Mouse (Mus musculus): Measurements from ENCODE around the gene Slc6a13. TPM values are rescaled to one million over a fixed set of nuclear protein-coding genes. Genes with fewer than 3 reads are reported as not detected.

Slc6a13 gene
- 6.4 and 10.8 TPM in 2 replicates for polyA plus RNA-seq (2016; fragmentation: Nextera tagmentation; extraction: Ambion mirVana)

- no peaks in the 10 kb centered on the region for H3K9me3 ChIP-seq
- H3K27ac ChIP-seq (replicated peaks) = no peak within 1 kb of the TSS
- no peak within 1 kb of the TSS for H3K9ac ChIP-seq (replicated peaks)
- H3K27me3 ChIP-seq = peaks cover 9% of the 10 kb centered on the region
- 3% methylated on average over 11 of the region's 11 CpGs for WGBS
- no peak within 1 kb of the TSS for H3K4me3 ChIP-seq
- H3K4me2 ChIP-seq (replicated peaks) = 0 out of 2 replicates have a peak within 1 kb of the TSS, but pooled peaks have one; percentile 17
- peak; percentile 62; the same call in 1 of the 2 replicates for ATAC-seq (ENCODE audit: low FRiP score, low read depth)
- peaks cover 14% of the 10 kb centered on the region for H3K4me1 ChIP-seq
- no peaks in the 10 kb centered on the region for H3K36me3 ChIP-seq
Observed at GRCm38 (mm10) chr6:121299954-121300353, at the start of gene Slc6a13. TSS of gene Slc6a13 (plus strand) at chr6:121300227.

- no peak overlapping the region for H3K27ac ChIP-seq (replicated peaks)
- ATAC-seq (ENCODE audit: low FRiP score, low read depth) = no peak
- no peak overlapping the region for H3K9ac ChIP-seq (replicated peaks)
- H3K4me2 ChIP-seq (replicated peaks) = no peak overlapping the region
- no peaks in the 10 kb centered on the region for H3K4me1 ChIP-seq
- H3K4me3 ChIP-seq = no peak overlapping the region
- WGBS = 81% methylated on average over 1 of the region's 1 CpGs
- H3K9me3 ChIP-seq = no peaks in the 10 kb centered on the region
- H3K27me3 ChIP-seq = peaks cover 12% of the 10 kb centered on the region
- H3K36me3 ChIP-seq = no peaks in the 10 kb centered on the region
Observed at GRCm38 (mm10) chr6:121250406-121250805, 49.6 kb upstream of the Slc6a13 start.

- ATAC-seq (ENCODE audit: low FRiP score, low read depth) = no peak
- no peak overlapping the region for H3K27ac ChIP-seq (replicated peaks)
- WGBS = 69% methylated on average over 5 of the region's 5 CpGs
- no peaks in the 10 kb centered on the region for H3K4me1 ChIP-seq
- H3K9me3 ChIP-seq = no peaks in the 10 kb centered on the region
- H3K4me2 ChIP-seq (replicated peaks) = no peak overlapping the region
- H3K27me3 ChIP-seq = peaks cover 12% of the 10 kb centered on the region
- no peak overlapping the region for H3K9ac ChIP-seq (replicated peaks)
- H3K4me3 ChIP-seq = no peak overlapping the region
- no peaks in the 10 kb centered on the region for H3K36me3 ChIP-seq
Observed at GRCm38 (mm10) chr6:121251256-121251655, 48.8 kb upstream of the Slc6a13 start.

GRCm38 (mm10) chr6:121260548-121260947 lies 39.5 kb upstream of the Slc6a13 start:
- H3K36me3 ChIP-seq = no peaks in the 10 kb centered on the region
- H3K4me2 ChIP-seq (replicated peaks) = no peak overlapping the region
- 38% methylated on average over 9 of the region's 9 CpGs for WGBS
- no peak overlapping the region for H3K9ac ChIP-seq (replicated peaks)
- no peaks in the 10 kb centered on the region for H3K4me1 ChIP-seq
- no peak overlapping the region for H3K4me3 ChIP-seq
- H3K27ac ChIP-seq (replicated peaks) = no peak overlapping the region
- H3K27me3 ChIP-seq = no peaks in the 10 kb centered on the region
- no peaks in the 10 kb centered on the region for H3K9me3 ChIP-seq
- 0 out of 2 replicates have a peak, but pooled peaks have one; percentile 27 for ATAC-seq (ENCODE audit: low FRiP score, low read depth)

- no peak overlapping the region for H3K4me2 ChIP-seq (replicated peaks)
- H3K9me3 ChIP-seq = no peaks in the 10 kb centered on the region
- no peak for ATAC-seq (ENCODE audit: low FRiP score, low read depth)
- no peak overlapping the region for H3K4me3 ChIP-seq
- H3K4me1 ChIP-seq = no peaks in the 10 kb centered on the region
- H3K36me3 ChIP-seq = no peaks in the 10 kb centered on the region
- H3K27ac ChIP-seq (replicated peaks) = no peak overlapping the region
- 90% methylated on average over 8 of the region's 8 CpGs for WGBS
- no peak overlapping the region for H3K9ac ChIP-seq (replicated peaks)
- H3K27me3 ChIP-seq = no peaks in the 10 kb centered on the region
Observed at GRCm38 (mm10) chr6:121261233-121261632, 38.8 kb upstream of the Slc6a13 start.

- H3K27ac ChIP-seq (replicated peaks) = no peak overlapping the region
- H3K27me3 ChIP-seq = no peaks in the 10 kb centered on the region
- no peaks in the 10 kb centered on the region for H3K9me3 ChIP-seq
- H3K4me2 ChIP-seq (replicated peaks) = no peak overlapping the region
- WGBS = 92% methylated on average over 10 of the region's 10 CpGs
- no peak overlapping the region for H3K9ac ChIP-seq (replicated peaks)
- H3K4me3 ChIP-seq = no peak overlapping the region
- no peaks in the 10 kb centered on the region for H3K36me3 ChIP-seq
- H3K4me1 ChIP-seq = no peaks in the 10 kb centered on the region
- ATAC-seq (ENCODE audit: low FRiP score, low read depth) = no peak
Observed at GRCm38 (mm10) chr6:121262004-121262403, 38.0 kb upstream of the Slc6a13 start.

- ATAC-seq (ENCODE audit: low FRiP score, low read depth) = no peak
- Histone ChIP-seq H3K9ac (replicated peaks) (no peak overlapping the region), H3K4me2 (replicated peaks) (no peak overlapping the region), H3K4me1 (no peaks in the 10 kb centered on the region), H3K27ac (replicated peaks) (no peak overlapping the region), H3K4me3 (no peak overlapping the region), H3K36me3 (no peaks in the 10 kb centered on the region), H3K27me3 (no peaks in the 10 kb centered on the region), H3K9me3 (no peaks in the 10 kb centered on the region)
- 94% methylated on average over 11 of the region's 11 CpGs for whole genome bisulfite sequencing
Observed at GRCm38 (mm10) chr6:121262496-121262895, 37.5 kb upstream of the Slc6a13 start.

GRCm38 (mm10) chr6:121270156-121270555 lies 29.9 kb upstream of the Slc6a13 start:
- Histone ChIP-seq H3K27ac (replicated peaks) (no peak overlapping the region), H3K36me3 (no peaks in the 10 kb centered on the region), H3K4me2 (replicated peaks) (no peak overlapping the region), H3K9me3 (no peaks in the 10 kb centered on the region), H3K4me3 (no peak overlapping the region), H3K9ac (replicated peaks) (no peak overlapping the region), H3K4me1 (0 out of 2 replicates have a peak, but pooled peaks cover 2% of the 10 kb centered on the region), H3K27me3 (no peaks in the 10 kb centered on the region; the same call in 1 of the 2 replicates)
- no peak for ATAC-seq (ENCODE audit: low FRiP score, low read depth)
- 83% methylated on average over 6 of the region's 6 CpGs for WGBS

GRCm38 (mm10) chr6:121271707-121272074 lies 28.3 kb upstream of the Slc6a13 start:
- 0 out of 2 replicates have a peak, but pooled peaks cover 2% of the 10 kb centered on the region for H3K4me1 ChIP-seq
- no peaks in the 10 kb centered on the region for H3K9me3 ChIP-seq
- peak overlapping the region; percentile 58 for H3K4me2 ChIP-seq (replicated peaks)
- H3K9ac ChIP-seq (replicated peaks) = no peak overlapping the region
- 15% methylated on average over 4 of the region's 4 CpGs for WGBS
- no peaks in the 10 kb centered on the region; the same call in 1 of the 2 replicates for H3K27me3 ChIP-seq
- H3K27ac ChIP-seq (replicated peaks) = no peak overlapping the region
- no peak overlapping the region for H3K4me3 ChIP-seq
- H3K36me3 ChIP-seq = no peaks in the 10 kb centered on the region
- no peak for ATAC-seq (ENCODE audit: low FRiP score, low read depth)

- Histone ChIP-seq H3K4me2 (replicated peaks) (peak overlapping the region; percentile 58), H3K27me3 (no peaks in the 10 kb centered on the region; the same call in 1 of the 2 replicates), H3K9ac (replicated peaks) (peak overlapping the region; percentile 50; the same call in 1 of the 2 replicates), H3K27ac (replicated peaks) (peak overlapping the region; percentile 80), H3K9me3 (no peaks in the 10 kb centered on the region), H3K4me3 (peak overlapping the region; percentile 39), H3K4me1 (0 out of 2 replicates have a peak, but pooled peaks cover 2% of the 10 kb centered on the region), H3K36me3 (no peaks in the 10 kb centered on the region)
- ATAC-seq (ENCODE audit: low FRiP score, low read depth) = peak; percentile 90
- 21% methylated on average over 17 of the region's 17 CpGs for WGBS
Observed at GRCm38 (mm10) chr6:121272075-121272800, 27.8 kb upstream of the Slc6a13 start.

- no peak for ATAC-seq (ENCODE audit: low FRiP score, low read depth)
- Histone ChIP-seq H3K9me3 (no peaks in the 10 kb centered on the region), H3K4me1 (0 out of 2 replicates have a peak, but pooled peaks cover 2% of the 10 kb centered on the region), H3K4me2 (replicated peaks) (no peak overlapping the region), H3K27me3 (no peaks in the 10 kb centered on the region; the same call in 1 of the 2 replicates), H3K36me3 (no peaks in the 10 kb centered on the region), H3K9ac (replicated peaks) (no peak overlapping the region), H3K4me3 (no peak overlapping the region), H3K27ac (replicated peaks) (no peak overlapping the region)
- WGBS = 88% methylated on average over 3 of the region's 3 CpGs
Observed at GRCm38 (mm10) chr6:121274356-121274755, 25.7 kb upstream of the Slc6a13 start.

GRCm38 (mm10) chr6:121284132-121284531 lies 15.9 kb upstream of the Slc6a13 start:
- no peaks in the 10 kb centered on the region for H3K27me3 ChIP-seq
- H3K9ac ChIP-seq (replicated peaks) = no peak overlapping the region
- no peaks in the 10 kb centered on the region for H3K9me3 ChIP-seq
- H3K4me3 ChIP-seq = no peak overlapping the region
- no peaks in the 10 kb centered on the region for H3K4me1 ChIP-seq
- H3K27ac ChIP-seq (replicated peaks) = no peak overlapping the region
- 91% methylated on average over 5 of the region's 5 CpGs for WGBS
- no peak overlapping the region for H3K4me2 ChIP-seq (replicated peaks)
- no peaks in the 10 kb centered on the region for H3K36me3 ChIP-seq
- ATAC-seq (ENCODE audit: low FRiP score, low read depth) = no peak
